Mouse (Mus musculus): ENCODE data around the gene Gpm6b. TPM values are rescaled to one million over a fixed set of nuclear protein-coding genes. Genes with fewer than 3 reads are reported as not detected.

Gene Gpm6b
- total RNA-seq (2022): 1 to 10 TPM; 3.6 to 7.1 (median 4.7) TPM

GRCm38 (mm10) chrX:166238831-166239460 is at the start of gene Gpm6b:
Gene Gpm6b, plus strand, starts transcription at chrX:166238911.
- peak; percentile 1 for DNase-seq

GRCm38 (mm10) chrX:166196327-166196726 is 42.4 kb upstream of the Gpm6b start:
- DNase-seq: no peak

- DNase-seq: no peak
These were observed 40.4 kb upstream of the Gpm6b start for GRCm38 (mm10) chrX:166198266-166198665.

GRCm38 (mm10) chrX:166199812-166200211 is 38.9 kb upstream of the Gpm6b start:
- DNase-seq: no peak

GRCm38 (mm10) chrX:166214576-166214975 is 24.1 kb upstream of the Gpm6b start:
- DNase-seq: no peak

- no peak for DNase-seq
These were observed 22.5 kb upstream of the Gpm6b start for GRCm38 (mm10) chrX:166216248-166216647.

GRCm38 (mm10) chrX:166216720-166217119 is 22.0 kb upstream of the Gpm6b start:
- DNase-seq: no peak

GRCm38 (mm10) chrX:166219331-166219730 is 19.4 kb upstream of the Gpm6b start:
- DNase-seq: no peak

- no peak for DNase-seq
These were observed 11.9 kb upstream of the Gpm6b start for GRCm38 (mm10) chrX:166226856-166227255.

GRCm38 (mm10) chrX:166229750-166230149 is 9.0 kb upstream of the Gpm6b start:
- no peak for DNase-seq

- DNase-seq: no peak
These were observed 8.0 kb upstream of the Gpm6b start for GRCm38 (mm10) chrX:166230515-166231267.

GRCm38 (mm10) chrX:166236131-166236530 is 2.6 kb upstream of the Gpm6b start:
- no peak for DNase-seq

- no peak for DNase-seq
These were observed 809 bp downstream of the Gpm6b start for GRCm38 (mm10) chrX:166239520-166239919.

- DNase-seq: no peak
These were observed 2.0 kb downstream of the Gpm6b start for GRCm38 (mm10) chrX:166240751-166241150.

GRCm38 (mm10) chrX:166243261-166243885 is 4.7 kb downstream of the Gpm6b start:
- no peak for DNase-seq

GRCm38 (mm10) chrX:166271489-166271888 is 32.8 kb downstream of the Gpm6b start:
- DNase-seq: no peak

GRCm38 (mm10) chrX:166272646-166273045 is 33.9 kb downstream of the Gpm6b start:
- no peak for DNase-seq

- DNase-seq: no peak
These were observed 41.1 kb downstream of the Gpm6b start for GRCm38 (mm10) chrX:166279861-166280260.

- no peak for DNase-seq
These were observed 48.2 kb downstream of the Gpm6b start for GRCm38 (mm10) chrX:166286760-166287483.

GRCm38 (mm10) chrX:166291266-166291665 is 52.6 kb downstream of the Gpm6b start:
- no peak for DNase-seq

- DNase-seq: no peak
These were observed 54.8 kb downstream of the Gpm6b start for GRCm38 (mm10) chrX:166293465-166293864.

GRCm38 (mm10) chrX:166302791-166303190 is 64.1 kb downstream of the Gpm6b start:
- no peak for DNase-seq

- no peak for DNase-seq
These were observed 65.6 kb downstream of the Gpm6b start for GRCm38 (mm10) chrX:166304355-166304754.

All from adrenal gland, adult 8-10 months (tissue).